Mouse (Mus musculus) stomach, postnatal 0 days (tissue): ENCODE measurements around the gene Acadl.

Experiments used
- CTCF ChIP-seq: IDR thresholded peaks from 2 replicates; pipeline ENCODE4 v1.5.1; 2016; ENCODE audit warnings: antibody characterized with exemption, low read depth, mild to moderate bottlenecking, moderate library complexity
- EP300 ChIP-seq: optimal IDR thresholded peaks from 2 replicates; pipeline ENCODE3; 2016; ENCODE audit warnings: antibody characterized with exemption

- TF ChIP-seq CTCF: no peak
- TF ChIP-seq EP300: no peak
These were observed 82.0 kb downstream of the Acadl start for GRCm38 (mm10) chr1:66781027-66781426.
